Mouse (Mus musculus) myocyte (in vitro differentiated cells): ENCODE results near the gene Slc22a3. TPM values are rescaled to one million over a fixed set of nuclear protein-coding genes. Genes with fewer than 3 reads are reported as not detected.

ENCODE experiments used
- H3K27me3 ChIP-seq: one replicate; pipeline ENCODE4 v1.6.1; 2011; ENCODE audit not compliant: control insufficient read depth, insufficient read depth, insufficient read length
- H3K36me3 ChIP-seq: one replicate; pipeline ENCODE4 v1.6.1; 2011; ENCODE audit not compliant: control insufficient read depth, insufficient read depth
- H3K4me2 ChIP-seq: one replicate; pipeline ENCODE4 v1.6.1; 2011; ENCODE audit warnings: low read depth, control low read depth
- H3K4me3 ChIP-seq: one replicate; pipeline ENCODE4 v1.5.1; 2011; ENCODE audit warnings: mild to moderate bottlenecking, control low read depth, moderate library complexity
- H3K79me2 ChIP-seq: one replicate; pipeline ENCODE4 v1.6.1; 2011; ENCODE audit not compliant: control insufficient read depth, insufficient read depth
- H3ac ChIP-seq: one replicate; pipeline ENCODE4 v1.6.1; 2011; ENCODE audit not compliant: control insufficient read depth, insufficient read length
- CEBPB ChIP-seq: IDR thresholded peaks from 2 replicates; pipeline ENCODE4 v1.6.1; 2011; ENCODE audit warnings: mild to moderate bottlenecking, moderate library complexity; ENCODE audit not compliant: poor library complexity, insufficient read depth, severe bottlenecking
- E2F4 ChIP-seq: IDR thresholded peaks from one replicate; pipeline ENCODE4 v1.6.1; 2011; ENCODE audit warnings: mild to moderate bottlenecking, control low read depth, moderate library complexity; ENCODE audit not compliant: insufficient read depth
- MAX ChIP-seq: IDR thresholded peaks from one replicate; pipeline ENCODE4 v1.6.1; 2011; ENCODE audit warnings: low read depth, mild to moderate bottlenecking, control low read depth
- MYOD1 ChIP-seq, 3 experiments: IDR thresholded peaks; one replicate each; pipeline ENCODE4 v1.6.1; 2011; ENCODE audit warnings: control low read depth in 2 of 3, low read depth in 2 of 3, mild to moderate bottlenecking in 2 of 3, moderate library complexity in 1 of 3; ENCODE audit not compliant: insufficient read length in 2 of 3, control insufficient read depth in 1 of 3
- MYOG ChIP-seq, 3 experiments: IDR thresholded peaks; one replicate each; pipeline ENCODE4 v1.6.1; 2011; ENCODE audit warnings: control low read depth in 2 of 3, low read depth in 2 of 3, mild to moderate bottlenecking in 2 of 3; ENCODE audit not compliant: insufficient read length in 2 of 3, control insufficient read depth in 1 of 3, insufficient read depth in 1 of 3
- POLR2A ChIP-seq: IDR thresholded peaks from one replicate; pipeline ENCODE4 v1.6.1; 2011; ENCODE audit warnings: low read depth, mild to moderate bottlenecking, control low read depth, moderate library complexity; ENCODE audit not compliant: insufficient read length
- POLR2AphosphoS2 ChIP-seq: IDR thresholded peaks from one replicate; pipeline ENCODE4 v1.6.1; 2011; ENCODE audit warnings: low read depth, control low read depth; ENCODE audit not compliant: insufficient read length
- REST ChIP-seq: IDR thresholded peaks from one replicate; pipeline ENCODE4 v1.6.1; 2011; ENCODE audit warnings: mild to moderate bottlenecking, control low read depth, moderate library complexity; ENCODE audit not compliant: insufficient read depth, insufficient read length
- SRF ChIP-seq: IDR thresholded peaks from one replicate; pipeline ENCODE4 v1.6.1; 2011; ENCODE audit warnings: low read depth; ENCODE audit not compliant: control insufficient read depth, insufficient read length
- TCF12 ChIP-seq: IDR thresholded peaks from one replicate; pipeline ENCODE4 v1.6.1; 2011; ENCODE audit warnings: mild to moderate bottlenecking, control low read depth; ENCODE audit not compliant: poor library complexity, insufficient read depth, severe bottlenecking
- TCF3 ChIP-seq: IDR thresholded peaks from one replicate; pipeline ENCODE4 v1.6.1; 2011; ENCODE audit warnings: low read depth, control low read depth; ENCODE audit not compliant: insufficient read length
- USF1 ChIP-seq: IDR thresholded peaks from one replicate; pipeline ENCODE4 v1.6.1; 2011; ENCODE audit warnings: low read depth, mild to moderate bottlenecking, control low read depth, moderate library complexity
- polyA plus RNA-seq: library from polyadenylated mRNA; unstranded; fragments of >200 nt; fragmentation: generic; extraction: Trizol; gene quantifications from one replicate; pipeline ENCODE4 v1.2.1, GENCODE M21; 2012; ENCODE audit warnings: missing spikeins

Slc22a3 gene
- polyA plus RNA-seq, 1 experiment, result not detected

DNA sequence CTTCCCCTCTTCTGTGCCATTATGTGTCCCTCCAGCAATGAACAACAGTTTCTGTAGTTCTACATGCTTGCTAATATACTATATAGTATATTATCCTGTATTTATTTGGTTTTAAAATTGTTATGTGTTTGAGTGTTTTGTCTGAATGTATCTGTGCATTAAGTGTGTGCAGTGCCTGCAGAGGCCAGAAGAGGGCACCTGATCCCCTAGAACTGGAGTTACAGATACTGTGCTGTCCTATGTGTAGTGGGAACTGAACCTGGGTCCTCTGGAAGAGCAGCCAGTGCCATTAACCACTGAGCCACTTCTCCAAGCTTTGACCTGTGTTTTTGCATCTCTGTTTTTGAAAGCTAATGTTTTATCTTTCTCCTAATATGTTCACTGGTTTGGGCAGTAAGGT lies 46.3 kb downstream of the Slc22a3 start:
- no peak overlapping the region for H3K4me2 ChIP-seq
- TF ChIP-seq TCF12 (no peak), USF1 (no peak), TCF3 (no peak), POLR2A (no peak), SRF (no peak), E2F4 (no peak), POLR2AphosphoS2 (no peak), MAX (no peak), REST (no peak), CEBPB (no peak), MYOG (IDR thresholded peaks at IDR 0.05; ENCODE audit: control insufficient read depth in 1 of 3, insufficient read depth in 1 of 3, insufficient read length in 2 of 3, low read depth in 2 of 3) (no peak), MYOD1 (IDR thresholded peaks at IDR 0.05; ENCODE audit: control insufficient read depth in 1 of 3, insufficient read length in 2 of 3, low read depth in 2 of 3) (no peak)
- no peaks in the 10 kb centered on the region for H3K79me2 ChIP-seq
- H3K36me3 ChIP-seq, result no peaks in the 10 kb centered on the region
- no peak overlapping the region for H3ac ChIP-seq
- no peak overlapping the region for H3K4me3 ChIP-seq
- H3K27me3 ChIP-seq, result peaks cover 13% of the 10 kb centered on the region

DNA sequence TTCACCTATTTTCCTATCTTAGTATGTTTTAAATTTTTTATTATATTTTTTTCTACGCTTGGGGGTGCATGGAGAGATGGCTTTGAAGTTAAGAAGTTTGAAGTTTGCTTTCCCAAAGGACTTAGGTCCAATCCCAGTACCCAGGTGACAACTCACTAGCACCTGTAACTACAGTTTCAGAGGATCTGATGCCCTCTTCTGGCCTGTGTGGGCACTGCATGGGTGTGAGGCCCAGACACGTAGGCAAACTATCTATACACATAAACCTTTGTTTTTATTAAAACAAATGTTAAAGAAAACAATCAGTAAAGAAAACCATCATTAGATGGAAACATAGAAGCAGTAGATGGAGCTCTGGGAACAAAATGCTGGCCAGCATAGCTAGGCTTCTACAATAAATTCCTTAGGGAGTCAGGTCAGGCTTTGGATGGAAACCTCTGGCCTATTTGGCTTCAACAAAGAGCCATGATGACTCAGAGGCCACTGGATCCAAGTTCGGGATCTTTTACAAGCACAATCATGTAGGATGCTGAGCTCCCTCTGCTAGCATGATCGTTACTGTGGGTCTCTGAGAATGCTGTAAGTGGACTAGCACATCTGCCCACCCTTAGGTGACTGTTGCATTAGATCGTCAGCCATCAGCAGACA lies 52.2 kb downstream of the Slc22a3 start:
- Histone ChIP-seq H3ac (no peak overlapping the region), H3K4me2 (no peak overlapping the region), H3K79me2 (no peaks in the 10 kb centered on the region), H3K36me3 (no peaks in the 10 kb centered on the region), H3K27me3 (peaks cover 25% of the 10 kb centered on the region), H3K4me3 (no peak overlapping the region)
- TF ChIP-seq MAX, result no peak
- no peak for TF ChIP-seq REST
- no peak for TF ChIP-seq MYOD1 (IDR thresholded peaks at IDR 0.05; ENCODE audit: control insufficient read depth in 1 of 3, insufficient read length in 2 of 3, low read depth in 2 of 3)
- no peak for TF ChIP-seq SRF
- TF ChIP-seq USF1, result no peak
- TF ChIP-seq POLR2A, result no peak
- no peak for TF ChIP-seq TCF12
- no peak for TF ChIP-seq CEBPB
- no peak for TF ChIP-seq TCF3
- no peak for TF ChIP-seq POLR2AphosphoS2
- no peak for TF ChIP-seq E2F4
- no peak for TF ChIP-seq MYOG (IDR thresholded peaks at IDR 0.05; ENCODE audit: control insufficient read depth in 1 of 3, insufficient read depth in 1 of 3, insufficient read length in 2 of 3, low read depth in 2 of 3)

DNA sequence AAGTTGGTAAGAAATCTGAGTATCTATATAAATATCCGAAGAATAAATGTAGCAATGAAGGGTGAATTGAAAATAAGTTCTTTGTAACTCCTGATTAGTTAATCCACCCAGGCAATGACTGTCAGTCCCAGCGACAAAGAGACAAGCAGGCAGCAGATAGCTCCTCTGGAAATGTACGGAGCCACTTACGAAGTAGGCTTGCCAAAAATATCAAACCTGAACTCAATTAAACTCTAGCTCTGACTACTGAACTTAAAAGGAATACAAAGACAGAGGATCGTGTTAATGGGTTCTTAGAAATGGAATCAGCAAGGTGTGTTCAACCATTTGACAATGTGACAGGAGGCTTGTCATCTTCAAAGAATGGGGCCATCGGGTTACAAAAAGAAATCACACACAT lies 53.8 kb downstream of the Slc22a3 start:
- peaks cover 25% of the 10 kb centered on the region for H3K27me3 ChIP-seq
- no peaks in the 10 kb centered on the region for H3K36me3 ChIP-seq
- H3ac ChIP-seq, result no peak overlapping the region
- no peak overlapping the region for H3K4me3 ChIP-seq
- H3K79me2 ChIP-seq, result no peaks in the 10 kb centered on the region
- TF ChIP-seq CEBPB, result no peak
- TF ChIP-seq MYOD1 (IDR thresholded peaks at IDR 0.05; ENCODE audit: control insufficient read depth in 1 of 3, insufficient read length in 2 of 3, low read depth in 2 of 3), result no peak
- TF ChIP-seq TCF12, result no peak
- TF ChIP-seq E2F4, result no peak
- TF ChIP-seq POLR2A, result no peak
- no peak for TF ChIP-seq SRF
- TF ChIP-seq MAX, result no peak
- TF ChIP-seq USF1, result no peak
- TF ChIP-seq TCF3, result no peak
- no peak for TF ChIP-seq REST
- TF ChIP-seq POLR2AphosphoS2, result no peak
- no peak for TF ChIP-seq MYOG (IDR thresholded peaks at IDR 0.05; ENCODE audit: control insufficient read depth in 1 of 3, insufficient read depth in 1 of 3, insufficient read length in 2 of 3, low read depth in 2 of 3)
- H3K4me2 ChIP-seq, result no peak overlapping the region

DNA sequence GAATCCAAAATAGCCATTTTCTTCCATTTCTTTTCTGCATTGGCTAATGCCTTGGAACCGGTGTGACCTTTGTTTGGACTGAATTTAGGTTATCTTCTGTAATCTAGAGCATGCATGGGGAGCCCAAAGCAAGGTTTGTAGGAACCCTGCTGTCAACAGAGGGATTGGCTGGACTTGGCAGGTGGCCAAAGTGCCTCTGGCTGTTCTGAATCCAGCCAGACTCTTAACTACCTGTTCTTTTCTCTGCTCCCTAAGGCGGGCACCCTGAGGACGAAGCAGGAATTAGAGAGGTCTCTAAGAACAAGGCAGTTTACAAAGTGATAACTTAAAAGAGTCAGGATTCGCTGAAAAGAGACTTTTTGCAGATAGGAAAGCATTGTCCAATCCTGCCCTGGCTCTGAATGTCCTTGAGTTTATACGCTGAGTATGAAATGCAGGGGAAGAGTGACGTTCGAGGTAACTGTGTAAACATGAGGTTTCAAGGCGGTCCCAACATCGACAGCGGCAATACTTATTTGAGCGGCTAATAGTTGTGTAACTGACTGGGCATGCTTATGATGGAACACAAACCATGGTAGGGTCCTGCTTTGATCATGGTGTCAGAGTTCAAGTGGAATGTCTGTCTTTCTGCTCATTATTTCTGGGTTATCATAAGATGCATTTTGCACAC lies 54.5 kb downstream of the Slc22a3 start:
- no peak overlapping the region for H3ac ChIP-seq
- H3K36me3 ChIP-seq, result no peaks in the 10 kb centered on the region
- no peak overlapping the region for H3K4me3 ChIP-seq
- TF ChIP-seq MAX (no peak), TCF12 (no peak), SRF (no peak), REST (no peak), POLR2A (no peak)
- H3K27me3 ChIP-seq, result peaks cover 25% of the 10 kb centered on the region
- no peak overlapping the region for H3K4me2 ChIP-seq
- H3K79me2 ChIP-seq, result no peaks in the 10 kb centered on the region

DNA sequence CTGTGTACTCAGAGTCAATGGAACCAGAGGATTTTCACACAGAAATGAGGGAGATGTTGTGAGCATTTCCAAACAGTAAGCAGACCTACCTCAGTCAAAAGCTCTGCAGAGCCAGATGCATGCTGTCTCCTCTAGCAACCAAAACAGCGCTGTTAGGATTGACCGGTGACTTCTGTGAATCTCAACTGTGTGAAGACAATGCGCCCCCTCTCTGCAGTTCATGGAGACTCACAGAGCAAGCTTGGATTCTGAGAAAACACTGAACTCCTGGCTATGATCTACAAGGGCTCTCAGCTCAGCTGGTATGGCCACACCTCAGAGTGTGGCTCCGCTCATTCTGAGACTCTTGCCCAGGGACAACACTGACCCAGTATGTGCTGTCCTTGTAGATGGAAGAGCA lies 56.3 kb downstream of the Slc22a3 start:
- Histone ChIP-seq H3K79me2 (no peaks in the 10 kb centered on the region), H3K36me3 (no peaks in the 10 kb centered on the region), H3K4me2 (no peak overlapping the region), H3ac (no peak overlapping the region), H3K4me3 (no peak overlapping the region), H3K27me3 (peaks cover 33% of the 10 kb centered on the region)
- TF ChIP-seq MYOG (IDR thresholded peaks at IDR 0.05; ENCODE audit: control insufficient read depth in 1 of 3, insufficient read depth in 1 of 3, insufficient read length in 2 of 3, low read depth in 2 of 3), result no peak
- no peak for TF ChIP-seq USF1
- TF ChIP-seq TCF3, result no peak
- TF ChIP-seq MAX, result no peak
- TF ChIP-seq MYOD1 (IDR thresholded peaks at IDR 0.05; ENCODE audit: control insufficient read depth in 1 of 3, insufficient read length in 2 of 3, low read depth in 2 of 3), result no peak
- no peak for TF ChIP-seq SRF
- TF ChIP-seq POLR2AphosphoS2, result no peak
- TF ChIP-seq REST, result no peak
- no peak for TF ChIP-seq TCF12
- TF ChIP-seq E2F4, result no peak
- TF ChIP-seq CEBPB, result no peak
- TF ChIP-seq POLR2A, result no peak
